Mouse (Mus musculus): ENCODE data around the gene Tnfrsf11a.
A peak's percentile ranks its signal among the peaks of the same experiment; 100 is the strongest.
"Not testable (repeated sequence)": the region's sequence is repeated elsewhere in the genome, so short reads cannot be mapped to it uniquely, and the experiment has no call there.

Tnfrsf11a gene

GRCm38 (mm10) chr1:105780457-105781364 lies at the start of gene Tnfrsf11a:
Gene Tnfrsf11a, plus strand, starts transcription at chr1:105780718.
- peak; percentile 9 to 29 for DNase-seq (ENCODE audit: low spot score in 2 of 2)

DNA sequence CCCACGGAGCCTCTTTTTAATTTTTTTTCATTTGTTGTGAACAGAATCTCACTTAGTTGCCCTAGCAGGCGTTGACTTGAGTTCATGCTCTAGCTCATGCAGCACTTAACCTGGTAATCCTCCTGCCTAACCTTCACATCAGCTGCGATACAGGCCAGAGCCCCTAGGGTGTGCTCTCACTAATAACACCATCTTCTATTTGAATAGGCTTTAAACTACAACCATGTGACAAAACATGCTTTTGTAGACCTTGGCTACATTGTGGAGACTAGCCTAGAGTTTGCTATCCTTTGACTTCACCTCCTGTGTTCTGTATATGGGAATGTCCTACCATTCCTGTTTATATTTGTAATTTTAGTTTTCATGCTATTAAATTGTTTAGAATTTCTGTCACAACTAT lies 45.2 kb upstream of the Tnfrsf11a start:
- no peak for DNase-seq (ENCODE audit: low spot score in 2 of 2)

GRCm38 (mm10) chr1:105738334-105738733 lies 42.2 kb upstream of the Tnfrsf11a start:
- DNase-seq (ENCODE audit: low spot score in 2 of 2) = no peak

DNA sequence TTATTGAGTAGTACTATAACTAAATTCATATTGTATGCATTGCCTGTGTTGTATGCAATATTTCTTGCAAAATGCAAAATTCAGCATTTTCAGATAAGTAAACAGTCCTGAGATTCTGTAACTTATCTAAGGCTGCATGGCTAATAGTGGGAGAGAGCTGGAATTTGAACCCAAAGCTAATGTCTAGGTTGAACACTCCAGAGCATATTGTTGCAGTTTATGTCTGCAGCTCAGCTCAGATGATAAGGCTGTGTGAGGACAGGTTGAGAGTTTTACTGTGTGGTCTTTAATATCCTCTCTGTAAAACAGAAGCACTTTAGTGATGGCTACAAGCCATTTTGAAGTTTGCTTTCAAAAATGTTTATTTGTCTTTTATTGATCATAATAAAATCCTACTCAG lies 41.0 kb upstream of the Tnfrsf11a start:
- no peak for DNase-seq (ENCODE audit: low spot score in 2 of 2)

GRCm38 (mm10) chr1:105742481-105742880 lies 38.0 kb upstream of the Tnfrsf11a start:
- DNase-seq (ENCODE audit: low spot score in 2 of 2) = peak; percentile 22 to 56

DNA sequence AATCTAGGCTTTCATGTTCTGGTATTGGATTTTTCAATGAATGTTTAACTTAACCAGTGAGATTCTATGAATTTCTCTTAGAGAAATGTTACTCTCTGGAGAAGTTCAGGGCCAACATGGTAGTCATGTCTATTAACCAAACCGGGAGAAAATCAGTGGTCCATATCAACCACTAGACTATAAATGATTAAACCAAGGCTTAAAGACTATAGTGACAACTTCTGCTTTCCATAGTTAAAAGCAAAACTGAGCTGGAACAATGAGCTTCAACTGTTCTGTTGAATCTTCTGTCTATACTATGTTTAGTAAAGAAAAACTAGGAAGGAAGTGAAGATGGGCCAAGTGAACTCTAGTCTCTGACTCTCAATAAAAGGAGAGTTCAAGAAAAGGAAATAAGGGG lies 34.1 kb upstream of the Tnfrsf11a start:
- no peak for DNase-seq (ENCODE audit: low spot score in 2 of 2)

DNA sequence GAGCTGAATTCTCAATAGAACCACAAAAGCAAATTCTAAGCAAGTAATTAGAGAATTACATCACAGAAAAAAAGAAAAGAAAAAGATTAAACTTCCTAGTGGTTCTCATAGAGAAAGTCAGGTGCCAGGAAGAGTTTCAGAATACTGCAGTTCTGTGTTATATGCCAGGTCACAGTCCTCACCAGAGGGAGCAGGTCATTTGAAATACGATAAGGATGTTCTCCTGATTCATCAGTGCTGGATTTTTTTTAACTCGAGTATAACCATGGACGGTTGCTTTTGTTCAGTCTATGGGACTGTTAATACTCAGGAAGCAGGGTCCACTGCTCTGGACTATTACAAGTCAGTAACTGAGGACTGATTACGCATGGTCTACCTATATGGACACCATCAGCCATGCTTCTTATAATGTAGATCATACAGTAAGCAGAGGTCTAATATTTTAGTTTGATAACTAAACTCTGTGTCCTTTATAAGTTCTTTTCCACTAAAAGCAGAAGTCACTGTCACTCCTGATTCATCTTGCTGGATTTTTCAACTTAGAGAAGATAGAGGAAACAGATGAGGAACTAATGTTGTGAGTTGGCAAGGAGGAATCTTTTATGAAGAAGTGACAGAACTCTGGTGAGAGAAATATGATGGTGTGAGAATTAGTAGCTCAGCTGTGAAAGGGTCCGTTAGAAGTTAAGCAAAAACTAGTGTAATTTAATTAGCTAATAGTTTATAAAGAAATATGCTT lies 33.5 kb upstream of the Tnfrsf11a start:
- DNase-seq (ENCODE audit: low spot score in 2 of 2) = no peak

DNA sequence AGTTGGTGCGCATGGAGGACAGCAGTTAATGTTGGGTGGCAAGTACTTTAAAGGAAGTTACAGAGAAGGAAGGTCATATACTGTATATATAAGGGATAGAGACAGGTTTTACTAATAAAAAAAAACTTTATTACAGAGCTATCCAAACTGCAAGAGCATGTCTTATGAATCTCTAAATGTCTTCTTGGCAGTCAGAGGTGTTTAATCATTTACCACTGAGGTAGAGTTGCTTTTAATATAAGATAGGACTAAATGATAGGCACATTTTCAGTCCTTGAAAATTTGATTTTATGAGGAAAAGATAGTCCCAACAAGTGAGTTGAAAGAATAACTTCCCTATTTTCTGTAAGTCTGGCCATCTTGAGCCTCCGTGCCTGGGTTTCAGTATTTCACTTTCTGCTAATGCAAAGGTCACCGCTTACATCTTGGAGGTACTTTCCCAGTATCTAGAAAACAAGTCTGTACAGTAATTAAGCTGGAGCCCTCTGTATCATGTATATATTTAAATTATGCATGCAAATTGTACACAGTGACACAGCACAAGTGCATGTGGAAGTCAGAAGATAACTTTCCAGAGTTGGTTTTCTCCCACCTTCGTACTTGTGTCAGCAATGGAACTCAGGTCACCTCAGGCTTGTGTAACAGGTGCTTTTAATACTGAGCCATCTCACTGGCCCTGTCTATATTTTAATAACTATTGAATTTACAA lies 32.3 kb upstream of the Tnfrsf11a start:
- no peak for DNase-seq (ENCODE audit: low spot score in 2 of 2)

- DNase-seq (ENCODE audit: low spot score in 2 of 2) = no peak
Measured at GRCm38 (mm10) chr1:105752196-105752595, 28.3 kb upstream of the Tnfrsf11a start.

DNA sequence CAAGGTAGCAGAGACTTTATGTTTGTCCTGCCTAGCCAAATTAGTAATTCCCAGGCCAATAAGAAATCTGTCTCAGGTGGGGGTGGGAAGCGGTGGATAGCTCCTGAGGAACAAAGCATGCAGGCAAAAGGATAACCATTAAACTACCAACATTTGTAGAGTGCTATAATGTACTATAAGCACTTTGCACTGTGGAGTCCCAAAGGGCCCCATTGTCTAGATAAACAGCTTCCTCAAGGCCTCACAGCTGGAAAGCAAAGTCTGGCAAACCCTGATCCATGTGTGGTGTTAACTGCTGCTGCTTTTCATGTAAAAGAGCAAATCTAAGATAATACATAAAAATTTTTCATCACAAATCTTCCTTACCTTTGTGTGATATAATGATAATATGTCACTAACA lies 27.6 kb upstream of the Tnfrsf11a start:
- no peak for DNase-seq (ENCODE audit: low spot score in 2 of 2)

DNA sequence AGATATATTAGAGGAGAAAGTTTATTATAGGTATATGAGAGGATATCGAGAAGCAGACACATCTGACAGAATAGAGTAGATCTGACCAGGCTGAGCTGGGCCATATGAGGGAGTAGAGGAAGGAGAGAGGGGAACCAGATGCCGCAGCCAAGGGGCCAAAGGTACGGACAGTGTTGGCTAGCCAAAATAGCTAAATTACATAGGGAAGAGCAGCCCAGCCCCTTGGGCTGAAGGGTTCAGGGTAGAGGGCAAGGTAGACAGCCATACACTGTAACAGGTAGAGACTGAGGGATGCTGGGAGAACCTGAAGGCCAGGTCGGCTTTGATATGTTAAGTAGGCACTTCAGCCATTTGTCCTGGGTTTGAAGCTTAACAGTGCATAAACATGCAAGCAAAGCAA lies 21.7 kb upstream of the Tnfrsf11a start:
- no peak for DNase-seq (ENCODE audit: low spot score in 2 of 2)

GRCm38 (mm10) chr1:105759422-105760165 lies 20.9 kb upstream of the Tnfrsf11a start:
- DNase-seq (ENCODE audit: low spot score in 2 of 2) = no peak

- DNase-seq (ENCODE audit: low spot score in 2 of 2) = no peak
Measured at GRCm38 (mm10) chr1:105765586-105765985, 14.9 kb upstream of the Tnfrsf11a start.

DNA sequence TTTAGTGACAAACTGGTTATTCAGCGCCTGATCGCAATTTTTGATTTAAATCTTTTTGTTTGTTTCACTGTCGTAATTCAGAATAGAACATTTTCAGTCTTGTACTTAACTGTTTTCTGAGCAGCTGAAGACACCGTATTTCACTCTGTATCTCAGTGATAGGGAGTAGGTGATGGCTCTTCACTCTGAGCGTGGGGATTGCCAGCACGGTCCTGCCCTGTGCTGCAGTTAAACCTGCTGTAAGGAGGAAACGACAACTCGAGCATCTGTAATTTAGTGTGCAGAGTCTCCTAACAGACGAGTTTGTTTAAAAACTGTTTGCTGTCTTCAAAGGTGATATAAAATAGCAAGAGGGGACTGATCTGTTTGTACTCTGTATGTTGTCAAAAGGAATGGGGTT lies 14.4 kb upstream of the Tnfrsf11a start:
- not testable (repeated sequence) for DNase-seq (ENCODE audit: low spot score in 2 of 2)

DNA sequence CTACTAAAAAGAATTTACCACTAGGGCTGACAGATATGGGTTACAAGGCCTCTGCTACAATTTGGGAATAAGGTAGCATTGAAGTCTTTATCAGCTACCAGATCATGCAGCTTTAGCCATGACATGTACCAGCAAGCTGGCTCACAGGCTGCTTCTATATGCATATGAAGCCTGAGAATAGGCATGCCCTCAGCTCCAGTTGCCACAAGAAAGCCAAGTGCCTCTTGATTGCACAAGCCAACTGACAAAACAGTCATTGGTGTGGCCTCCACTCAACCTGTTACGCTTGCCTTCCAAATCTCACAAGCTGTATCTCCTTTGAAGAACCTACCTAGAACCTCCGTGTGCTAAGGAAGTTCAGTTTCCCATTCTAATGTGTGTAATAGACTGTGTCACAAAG lies 12.1 kb upstream of the Tnfrsf11a start:
- DNase-seq (ENCODE audit: low spot score in 2 of 2) = no peak

DNA sequence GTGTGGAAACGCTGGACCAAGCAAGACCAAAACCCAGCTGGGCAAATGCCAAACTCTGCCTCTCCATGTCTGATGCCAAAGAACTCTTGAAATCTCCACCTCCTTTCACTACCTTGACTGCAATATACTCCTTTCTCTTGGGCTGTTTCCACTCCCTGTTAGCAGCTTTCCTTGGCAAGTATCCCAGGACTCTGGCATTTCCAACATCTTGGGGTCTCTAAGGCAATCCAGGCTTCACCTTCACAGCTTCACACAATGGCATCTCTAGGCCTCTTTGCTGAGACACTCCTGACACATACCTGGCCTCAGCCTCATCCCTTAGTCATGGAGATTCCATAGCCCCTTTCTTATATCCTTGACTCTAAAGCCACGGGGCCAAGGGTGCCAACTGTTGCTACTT lies 9.8 kb upstream of the Tnfrsf11a start:
- no peak for DNase-seq (ENCODE audit: low spot score in 2 of 2)

GRCm38 (mm10) chr1:105776426-105776825 lies 4.1 kb upstream of the Tnfrsf11a start:
- no peak for DNase-seq (ENCODE audit: low spot score in 2 of 2)

DNA sequence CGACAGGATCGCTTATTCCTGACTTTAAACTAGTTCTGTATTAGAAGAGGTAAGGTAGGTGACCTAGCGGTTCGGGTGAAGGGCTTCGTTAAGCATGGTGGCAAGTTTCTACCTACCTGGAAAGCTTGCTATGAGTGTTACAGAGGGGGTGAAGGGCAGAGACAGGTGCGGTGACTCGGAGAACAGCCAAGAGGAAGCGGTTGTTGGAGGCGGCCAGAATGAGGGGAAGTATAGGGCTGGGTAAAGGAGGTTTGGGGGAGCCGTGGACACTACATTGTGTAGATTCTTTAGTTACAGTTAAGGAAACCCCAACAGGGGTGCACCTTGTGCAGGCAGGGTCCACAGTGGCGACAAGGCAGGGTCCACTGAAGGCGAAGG lies 450 bp upstream of the Tnfrsf11a start:
- no peak for DNase-seq (ENCODE audit: low spot score in 2 of 2)

GRCm38 (mm10) chr1:105781391-105782146 lies 1.1 kb downstream of the Tnfrsf11a start:
- no peak for DNase-seq (ENCODE audit: low spot score in 2 of 2)

DNA sequence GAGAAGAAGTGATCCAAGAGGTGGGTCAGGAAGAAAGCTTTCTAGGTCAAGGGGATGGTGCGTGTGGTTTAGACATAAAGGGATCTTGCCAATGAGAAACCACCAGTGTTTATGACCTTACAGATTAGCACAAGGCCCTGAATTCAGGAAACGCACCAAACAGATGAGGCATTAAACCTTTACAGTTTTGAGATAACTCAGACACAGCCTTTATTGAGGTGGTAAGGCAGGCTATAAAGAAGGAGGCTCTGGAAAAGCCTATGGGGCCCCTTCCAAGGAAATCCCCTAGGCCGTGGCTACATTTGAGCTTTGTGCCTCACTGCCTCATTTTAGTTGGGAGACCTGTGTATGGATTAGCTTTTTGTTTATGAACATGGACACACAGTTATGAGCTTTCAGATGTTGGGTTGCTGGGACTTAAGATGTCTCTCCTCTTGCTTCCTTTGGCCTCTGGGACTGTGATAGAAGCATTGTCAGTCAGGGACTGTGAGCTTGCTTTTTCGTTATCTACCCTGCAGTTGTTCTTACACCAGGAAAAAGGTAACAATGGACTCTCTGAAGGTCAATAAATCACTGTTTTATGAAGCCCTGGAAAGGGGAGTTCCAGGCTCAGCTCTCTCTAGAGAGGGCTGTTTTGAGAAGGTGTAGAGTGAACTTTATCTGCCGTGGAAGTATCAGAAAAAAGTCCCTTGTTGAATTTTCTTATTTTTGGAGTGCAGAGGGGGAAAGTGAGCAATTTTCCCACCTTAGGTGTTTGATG lies 3.9 kb downstream of the Tnfrsf11a start:
- DNase-seq (ENCODE audit: low spot score in 2 of 2) = no peak
